Mouse (Mus musculus) cerebellum, adult 2 months (tissue): ENCODE results near the gene Tgfbr3.

ENCODE experiments used
- CTCF ChIP-seq: fragments of 200-500 bp; IDR thresholded peaks from 2 replicates; pipeline ENCODE4 v1.5.1; 2011; ENCODE audit warnings: low read depth, mild to moderate bottlenecking, control low read depth, low read length, moderate library complexity, borderline replicate concordance; ENCODE audit not compliant: insufficient read depth
- POLR2A ChIP-seq: fragments of 200-500 bp; IDR thresholded peaks from 2 replicates; pipeline ENCODE4 v1.6.1; 2011; ENCODE audit warnings: low read length, control low read depth, borderline replicate concordance; ENCODE audit not compliant: insufficient read depth

- no peak for TF ChIP-seq POLR2A
- no peak for TF ChIP-seq CTCF
These were observed 177.6 kb downstream of the Tgfbr3 start for GRCm38 (mm10) chr5:107111802-107112201.
